Mouse (Mus musculus) kidney, adult 10 weeks (tissue): ENCODE data around the gene Trf. TPM values are rescaled to one million over a fixed set of nuclear protein-coding genes. Genes with fewer than 3 reads are reported as not detected.

Experiments
- polyA plus RNA-seq: library from polyadenylated mRNA; stranded (reverse); fragments of 350-450 nt; fragmentation: Illumina TruSeq; extraction: RNeasy Lipid Tissue Mini Kit (QIAGEN cat#74804); gene quantifications from one replicate; pipeline ENCODE4 v1.2.3, GENCODE M21; 2014; ENCODE audit warnings: low read depth, low replicate concordance

The Trf gene
- polyA plus RNA-seq, result 80.1 TPM

DNA sequence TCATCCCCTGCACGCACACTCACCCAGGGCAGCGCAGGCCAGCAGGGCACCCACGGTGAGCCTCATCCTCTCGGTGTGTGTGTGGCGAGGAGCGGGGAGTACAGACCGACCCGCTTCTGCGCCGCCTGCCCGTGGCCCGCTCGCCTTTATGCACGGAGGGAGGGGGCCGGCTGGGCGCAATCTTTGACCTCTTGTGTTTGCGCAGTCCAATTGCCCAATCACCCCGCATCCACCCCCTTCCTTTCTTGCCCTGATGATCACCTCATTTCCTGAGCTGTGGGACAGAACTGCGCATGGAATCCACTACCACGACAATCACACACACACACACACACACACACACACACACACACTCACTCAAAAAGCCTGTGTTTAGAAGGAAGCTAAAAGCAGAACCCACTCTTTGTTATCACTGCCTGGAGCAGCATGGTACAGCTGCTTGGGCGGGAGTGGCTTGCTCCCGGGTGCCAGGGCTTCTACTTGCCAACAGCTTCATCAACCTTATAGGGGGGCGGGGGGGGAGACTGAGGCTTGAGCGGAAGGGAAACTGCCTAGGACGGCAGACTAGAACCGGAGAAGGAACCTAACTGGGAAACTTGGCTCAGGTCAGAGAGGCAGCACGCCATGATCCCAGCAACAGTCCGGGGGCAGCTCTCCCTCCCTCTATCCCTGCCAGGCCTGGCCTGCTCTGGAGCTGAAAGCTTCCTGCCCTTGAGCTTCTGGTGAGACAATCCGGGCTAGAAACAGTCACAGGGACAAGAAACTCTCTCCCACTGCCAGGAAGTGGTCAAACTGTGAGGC is at the start of gene Trf, which contains the start of gene Gm20425:
Trf (minus strand) TSS at position 294 of the 801 bp plus-strand sequence.
Gm20425 (minus strand) TSS at position 157 of the 801 bp plus-strand sequence.

DNA sequence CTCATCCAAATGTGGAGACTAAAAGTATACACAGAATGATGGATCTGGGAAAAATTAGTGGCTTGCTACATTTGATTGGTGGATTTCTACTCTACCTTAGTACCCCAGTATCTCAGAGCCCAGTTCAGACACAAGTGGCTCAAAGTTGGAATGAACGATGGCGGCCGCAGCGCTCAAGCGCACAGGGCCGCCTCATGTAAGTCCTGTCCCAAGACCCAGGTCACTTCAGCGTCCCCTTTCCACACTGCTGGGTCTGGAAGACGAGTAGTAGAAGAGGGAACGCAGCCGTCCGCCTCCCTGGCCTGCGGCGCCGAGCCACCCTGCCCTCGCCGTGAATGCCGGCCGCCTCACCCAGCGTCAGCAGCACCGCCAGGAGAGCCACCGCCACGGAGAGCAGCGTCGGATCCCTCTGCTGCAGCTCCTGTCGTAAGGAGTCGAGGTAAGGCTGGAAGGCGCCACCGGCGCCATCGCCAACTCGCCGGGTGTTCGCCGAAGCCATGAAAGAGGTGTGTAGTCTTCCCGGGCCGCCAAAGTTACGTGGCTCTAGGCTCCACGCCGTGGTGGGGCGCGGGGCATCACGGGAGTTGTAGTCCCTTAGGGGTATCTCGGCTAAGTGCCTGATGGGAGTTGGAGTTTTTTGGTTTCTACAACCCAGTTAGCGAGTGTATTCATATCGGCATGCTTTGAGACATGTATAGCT is 28.5 kb downstream of the Trf start, which contains the start of gene Srprb:
Srprb (minus strand) TSS at position 577 of the 700 bp plus-strand sequence.

Other genes starting within 250 kb of the Trf start
- 4.4 TPM for gene Slco2a1, start 241.7 kb downstream of the Trf start, polyA plus RNA-seq
- 11.0 TPM for gene Rab6b, start 118.7 kb downstream of the Trf start, polyA plus RNA-seq
- gene Srprb, start 28.3 kb downstream of the Trf start, polyA plus RNA-seq, result 8.9 TPM
- 2.6 TPM for gene Gm20425, start 137 bp downstream of the Trf start, polyA plus RNA-seq
- gene 1300017J02Rik, start 74.6 kb upstream of the Trf start, polyA plus RNA-seq, result 0.28 TPM
- 14.4 TPM for gene Topbp1, start 74.8 kb upstream of the Trf start, polyA plus RNA-seq
- gene Cdv3, start 135.4 kb upstream of the Trf start, polyA plus RNA-seq, result 116 TPM
- gene Bfsp2, start 250.0 kb upstream of the Trf start, polyA plus RNA-seq, result not detected